ENCODE assay signal across 10 mouse cellular contexts in the genomic region with DNA sequence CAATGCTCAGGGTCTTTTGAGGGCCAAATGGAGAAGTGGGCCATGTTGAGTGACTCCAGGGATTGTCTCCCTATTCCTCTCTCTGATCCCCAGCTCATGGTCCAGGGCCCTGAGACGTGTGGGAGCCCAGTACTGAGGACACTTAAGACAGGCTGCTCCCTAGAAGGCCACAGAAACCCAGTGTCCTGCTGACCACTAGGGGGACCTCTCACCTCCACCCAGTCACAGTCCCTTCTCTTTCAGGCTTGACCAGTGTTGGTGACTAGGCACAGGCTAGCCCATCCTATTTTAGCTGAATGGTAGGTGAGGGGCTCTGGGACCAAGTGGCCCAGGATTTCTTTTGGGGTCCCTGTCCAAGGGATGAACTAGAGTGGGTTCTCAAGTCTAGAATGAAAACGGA. TPM values are rescaled to one million over a fixed set of nuclear protein-coding genes. Genes with fewer than 3 reads are reported as not detected.
DNase-seq lines count a peak whose midpoint lies in the region; ATAC-seq and TF ChIP-seq lines count a peak whose summit lies in the region.
"Had no signal": no experiment of that assay in that cellular context is flagged by ENCODE, and none has a peak within 500 bp of the region (broad histone marks: within the 10 kb centered on the region; RNA-seq: fewer than 3 reads in every experiment).

No protein-coding gene starts in this region.

- peak; percentile 69 for TF ChIP-seq CTCF in liver, embryonic 14.5 days (IDR thresholded peaks at IDR 0.05; ENCODE audit: low read depth)
- 0 out of 2 replicates have a peak, but pooled peaks have one; percentile 10 for TF ChIP-seq CTCF in bone marrow macrophage, adult 2 months (IDR thresholded peaks at IDR 0.05; ENCODE audit: low read depth, low read length)

- no peak overlapping the region for H3K9ac ChIP-seq in liver, embryonic 14.5 days (replicated peaks)
- no peak overlapping the region for H3K9ac ChIP-seq in liver, embryonic 12.5 days
- H3K9ac ChIP-seq in hindbrain, embryonic 13.5 days, result no peak overlapping the region

- no peak overlapping the region for H3K4me2 ChIP-seq in liver, embryonic 14.5 days (ENCODE audit: low read depth)
- no peak overlapping the region for H3K4me2 ChIP-seq in liver, embryonic 12.5 days
- H3K4me2 ChIP-seq in hindbrain, embryonic 13.5 days, result no peak overlapping the region

- no peak for DNase-seq in liver, embryonic 14.5 days (ENCODE audit: low read depth in 3 of 3, low spot score in 3 of 3)
- DNase-seq in frontal cortex, postnatal 25 days (ENCODE audit: low spot score in 2 of 2), result no peak
- DNase-seq in urinary bladder, postnatal 4 days (ENCODE audit: low spot score in 2 of 2), result no peak

- H3K4me1 ChIP-seq in liver, embryonic 14.5 days (replicated peaks; ENCODE audit: control insufficient read depth in 2 of 2, insufficient read depth in 2 of 2, low read length in 1 of 2), result peaks cover 0 to 23% of the 10 kb centered on the region in 2 experiments; a peak in 2 of 4 replicates
- H3K4me1 ChIP-seq in liver, embryonic 12.5 days, result peaks cover 31% of the 10 kb centered on the region
- H3K4me1 ChIP-seq in bone marrow macrophage, adult 2 months (ENCODE audit: control insufficient read depth, insufficient read depth, low read length), result no peaks in the 10 kb centered on the region
- H3K4me1 ChIP-seq in hindbrain, embryonic 13.5 days (replicated peaks), result peaks cover 73% of the 10 kb centered on the region

- WGBS in liver, embryonic 14.5 days (ENCODE audit: insufficient replicate concordance), result 30% methylated on average over 2 of the region's 2 CpGs
- 35% methylated on average over 2 of the region's 2 CpGs for WGBS in liver, embryonic 12.5 days (ENCODE audit: insufficient replicate concordance)
- 65% methylated on average over 2 of the region's 2 CpGs for WGBS in hindbrain, embryonic 13.5 days

- H3K4me3 ChIP-seq in liver, embryonic 14.5 days (ENCODE audit: insufficient read depth in 1 of 2, low read depth in 2 of 2, low read length in 2 of 2), result no peak overlapping the region
- no peak overlapping the region for H3K4me3 ChIP-seq in liver, embryonic 12.5 days
- H3K4me3 ChIP-seq in bone marrow macrophage, adult 2 months (ENCODE audit: insufficient read depth, low read length), result no peak overlapping the region
- H3K4me3 ChIP-seq in hindbrain, embryonic 13.5 days, result no peak overlapping the region
- H3K4me3 ChIP-seq: myocyte had no signal

- no peak for TF ChIP-seq EP300 in liver, embryonic 14.5 days (IDR thresholded peaks at IDR 0.05; ENCODE audit: low read depth)

- no peak for ATAC-seq in liver, embryonic 14.5 days (ENCODE audit: insufficient read depth)
- no peak for ATAC-seq in liver, embryonic 12.5 days
- ATAC-seq in hindbrain, embryonic 13.5 days (ENCODE audit: low FRiP score), result no peak
- ATAC-seq in megakaryocyte, adult 5-6 weeks (ENCODE audit: poor library complexity, severe bottlenecking), result peak; percentile 38
- no peak for ATAC-seq in inflammation-experienced regulatory T-cells, adult 6 months

- no peaks in the 10 kb centered on the region for H3K36me3 ChIP-seq in liver, embryonic 14.5 days (replicated peaks; ENCODE audit: control insufficient read depth, insufficient read depth, low read depth)
- no peaks in the 10 kb centered on the region for H3K36me3 ChIP-seq in liver, embryonic 12.5 days
- H3K36me3 ChIP-seq in hindbrain, embryonic 13.5 days, result no peaks in the 10 kb centered on the region

- TF ChIP-seq POLR2A in bone marrow macrophage, adult 2 months (IDR thresholded peaks at IDR 0.05; ENCODE audit: borderline replicate concordance, low read depth, low read length), result no peak

- H3K9me3 ChIP-seq in liver, embryonic 14.5 days (ENCODE audit: control insufficient read depth, low read length), result no peaks in the 10 kb centered on the region
- peaks cover 5% of the 10 kb centered on the region; the same call in 1 of the 2 replicates for H3K9me3 ChIP-seq in liver, embryonic 12.5 days (replicated peaks)
- H3K9me3 ChIP-seq in hindbrain, embryonic 13.5 days, result no peaks in the 10 kb centered on the region

- H3K27ac ChIP-seq in liver, embryonic 14.5 days, result no peak overlapping the region
- H3K27ac ChIP-seq in liver, embryonic 12.5 days, result no peak overlapping the region
- no peak overlapping the region for H3K27ac ChIP-seq in bone marrow macrophage, adult 2 months (ENCODE audit: insufficient read depth, low read depth, low read length)
- H3K27ac ChIP-seq in hindbrain, embryonic 13.5 days, result peak overlapping the region; percentile 93

- H3K27me3 ChIP-seq in liver, embryonic 14.5 days (ENCODE audit: control insufficient read depth, insufficient read depth, low read length), result peaks cover 6% of the 10 kb centered on the region; the same call in 1 of the 2 replicates
- H3K27me3 ChIP-seq in liver, embryonic 12.5 days (replicated peaks), result peaks cover 53% of the 10 kb centered on the region
- H3K27me3 ChIP-seq in hindbrain, embryonic 13.5 days, result 0 out of 2 replicates have a peak, but pooled peaks cover 7% of the 10 kb centered on the region

RNA-seq across cellular contexts. Expression of gene Pck1, which starts 17.9 kb away (rescaled TPM):
- 0.15 and 0.16 TPM in 2 replicates for polyA plus RNA-seq in liver, embryonic 14.5 days (2012; rRNA removed)
- polyA plus RNA-seq in liver, embryonic 14.5 days (2014; fragmentation: Nextera tagmentation; extraction: Ambion mirVana), result 0.13 and 0.18 TPM in 2 replicates
- 0.07 and 0.20 TPM in 2 replicates for polyA plus RNA-seq in liver, embryonic 12.5 days (2016; fragmentation: Nextera tagmentation; extraction: Ambion mirVana)
- polyA plus RNA-seq in bone marrow macrophage, adult 2 months (2012; ENCODE audit: insufficient read depth, insufficient read length, missing spikeins), result 0.58 TPM in 1 of 2 replicates, not detected in the other
- polyA plus RNA-seq in hindbrain, embryonic 13.5 days (2015; fragmentation: Nextera tagmentation; extraction: Ambion mirVana), result not detected in 2 replicates
- not detected in 2 replicates for total RNA-seq in megakaryocyte, adult 5-6 weeks (2015)
- not detected in 2 replicates for total RNA-seq in megakaryocyte, adult 5-6 weeks (2017)
- not detected for polyA plus RNA-seq in inflammation-experienced regulatory T-cells, adult 6 months (2017; shearing (Covaris generic))
- total RNA-seq: left cerebral cortex, adult 18-20 months had no signal
- polyA plus RNA-seq: myocyte had no signal

RNA-seq across cellular contexts. Expression of gene Zbp1, which starts 48.0 kb away (rescaled TPM):
- 0.21 and 0.64 TPM in 2 replicates for polyA plus RNA-seq in liver, embryonic 14.5 days (2012; rRNA removed)
- 0.83 and 1.0 TPM in 2 replicates for polyA plus RNA-seq in liver, embryonic 14.5 days (2014; fragmentation: Nextera tagmentation; extraction: Ambion mirVana)
- 0.21 and 0.36 TPM in 2 replicates for polyA plus RNA-seq in liver, embryonic 12.5 days (2016; fragmentation: Nextera tagmentation; extraction: Ambion mirVana)
- 58.1 and 68.4 TPM in 2 replicates for polyA plus RNA-seq in bone marrow macrophage, adult 2 months (2012; ENCODE audit: insufficient read depth, insufficient read length, missing spikeins)
- 0.16 and 0.29 TPM in 2 replicates for polyA plus RNA-seq in hindbrain, embryonic 13.5 days (2015; fragmentation: Nextera tagmentation; extraction: Ambion mirVana)
- 54.6 and 63.0 TPM in 2 replicates for total RNA-seq in megakaryocyte, adult 5-6 weeks (2015)
- 35.6 and 56.8 TPM in 2 replicates for total RNA-seq in megakaryocyte, adult 5-6 weeks (2017)
- 100 to 1,000 TPM in 2 of 3 experiments, 10 to 100 TPM in 1; 72.5 to 144 (median 103) TPM for polyA plus RNA-seq in inflammation-experienced regulatory T-cells, adult 6 months (2017; shearing (Covaris generic))
- total RNA-seq: left cerebral cortex, adult 18-20 months had no signal

RNA-seq across cellular contexts. Expression of gene Ctcfl, which starts 51.4 kb away (rescaled TPM):
- polyA plus RNA-seq in liver, embryonic 14.5 days (2012; rRNA removed), result 0.01 and 0.02 TPM in 2 replicates
- polyA plus RNA-seq in liver, embryonic 14.5 days (2014; fragmentation: Nextera tagmentation; extraction: Ambion mirVana), result not detected in 2 replicates
- polyA plus RNA-seq in liver, embryonic 12.5 days (2016; fragmentation: Nextera tagmentation; extraction: Ambion mirVana), result 0.04 and 0.06 TPM in 2 replicates
- polyA plus RNA-seq in bone marrow macrophage, adult 2 months (2012; ENCODE audit: insufficient read depth, insufficient read length, missing spikeins), result not detected in 2 replicates
- 0.05 and 0.08 TPM in 2 replicates for polyA plus RNA-seq in hindbrain, embryonic 13.5 days (2015; fragmentation: Nextera tagmentation; extraction: Ambion mirVana)
- 0.11 TPM in 1 of 2 replicates, not detected in the other for total RNA-seq in megakaryocyte, adult 5-6 weeks (2015)
- total RNA-seq in megakaryocyte, adult 5-6 weeks (2017), result not detected in 2 replicates
- polyA plus RNA-seq in inflammation-experienced regulatory T-cells, adult 6 months (2017; shearing (Covaris generic)), result not detected
- total RNA-seq: left cerebral cortex, adult 18-20 months had no signal
- polyA plus RNA-seq: myocyte had no signal

Comparison
In these comparisons a context has a peak if more than half of its experiments do, and no peak if none do; other contexts are left out.
1. RNA of gene Zbp1, which starts 48.0 kb away (polyA plus RNA-seq): 72.5 to 144 TPM in inflammation-experienced regulatory T-cells, adult 6 months and 58.1 to 68.4 TPM in bone marrow macrophage, adult 2 months; 0.21 to 1.0 TPM in liver, embryonic 14.5 days, 0.16 to 0.29 TPM in hindbrain, embryonic 13.5 days and 0.21 to 0.36 TPM in liver, embryonic 12.5 days; every median in the first group is over 10 times any median in the second.